Mouse (Mus musculus): ENCODE data around the gene Zbtb5.
"Not testable (repeated sequence)": the region's sequence is repeated elsewhere in the genome, so short reads cannot be mapped to it uniquely, and the experiment has no call there.

Gene Zbtb5

DNA sequence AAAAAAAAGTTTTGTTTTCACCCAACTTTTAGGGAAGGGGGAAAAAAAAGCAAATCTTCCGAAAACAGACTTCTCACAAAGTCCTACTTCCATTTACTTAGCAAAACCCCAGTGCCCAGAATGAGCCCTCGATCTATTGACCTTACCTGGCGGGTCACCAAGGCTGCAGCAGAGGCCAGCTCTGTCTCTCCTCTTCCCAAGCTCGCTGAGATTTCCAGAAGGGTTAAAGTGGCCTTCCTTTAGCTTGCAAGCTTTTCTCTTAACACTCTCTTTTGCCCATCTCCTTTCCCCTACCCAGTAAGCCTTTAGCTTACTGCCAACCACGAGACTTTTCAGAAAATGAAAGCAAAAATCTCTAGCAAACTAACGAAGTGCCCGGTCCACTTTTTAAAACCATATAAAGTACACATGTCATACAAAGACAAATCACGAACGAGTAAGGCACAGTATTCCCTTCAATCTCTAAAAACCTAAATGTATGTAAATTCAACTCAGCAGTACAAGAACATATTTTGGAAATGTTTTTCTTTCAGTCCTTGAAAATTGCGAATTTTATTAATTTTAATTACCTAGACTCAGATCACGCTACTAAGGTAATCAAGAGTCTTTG lies 1.3 kb downstream of the Zbtb5 start:
- in situ Hi-C loops (cut with MboI), result no loop called here

DNA sequence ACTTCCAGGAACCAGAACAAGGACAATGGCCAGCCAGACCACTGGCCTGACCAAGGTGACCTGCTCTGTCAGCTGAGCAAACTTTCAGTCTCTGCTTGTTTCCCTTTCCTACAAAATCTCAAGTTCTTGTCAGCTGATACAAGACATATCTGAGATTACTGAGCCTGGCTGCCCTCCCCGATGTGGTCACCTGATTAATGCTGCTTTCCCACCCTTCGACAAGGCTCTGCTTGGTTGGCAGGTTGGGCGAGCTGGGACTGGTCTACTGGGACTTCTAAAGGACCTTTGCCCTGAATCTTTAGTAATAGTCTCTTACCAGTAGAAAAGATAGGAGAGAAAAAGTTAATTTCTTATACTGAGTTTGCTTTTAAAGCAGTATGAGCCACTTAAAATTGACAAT lies 6.8 kb downstream of the Zbtb5 start:
- in situ Hi-C loops (cut with MboI), result no loop called here

DNA sequence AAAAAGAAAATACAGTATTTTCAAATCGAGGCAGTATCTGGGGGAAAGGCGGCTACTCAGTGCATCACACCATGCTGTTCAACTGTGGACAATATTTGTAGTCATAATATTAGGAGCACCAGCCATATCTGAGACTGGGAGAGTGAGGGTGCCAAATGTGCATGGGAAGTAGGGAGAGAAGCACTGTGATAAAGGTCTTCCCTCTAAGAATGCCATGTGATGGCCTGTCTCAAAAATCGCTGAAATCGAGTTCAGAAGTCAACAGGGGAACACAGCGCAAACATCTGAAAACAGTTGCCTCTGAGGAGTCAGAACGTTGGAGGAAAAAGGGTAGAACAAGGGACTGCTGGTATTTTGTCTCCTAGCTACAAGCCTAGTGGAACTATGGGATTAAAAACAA lies 12.2 kb downstream of the Zbtb5 start:
- in situ Hi-C loops (cut with MboI), result no loop called here

DNA sequence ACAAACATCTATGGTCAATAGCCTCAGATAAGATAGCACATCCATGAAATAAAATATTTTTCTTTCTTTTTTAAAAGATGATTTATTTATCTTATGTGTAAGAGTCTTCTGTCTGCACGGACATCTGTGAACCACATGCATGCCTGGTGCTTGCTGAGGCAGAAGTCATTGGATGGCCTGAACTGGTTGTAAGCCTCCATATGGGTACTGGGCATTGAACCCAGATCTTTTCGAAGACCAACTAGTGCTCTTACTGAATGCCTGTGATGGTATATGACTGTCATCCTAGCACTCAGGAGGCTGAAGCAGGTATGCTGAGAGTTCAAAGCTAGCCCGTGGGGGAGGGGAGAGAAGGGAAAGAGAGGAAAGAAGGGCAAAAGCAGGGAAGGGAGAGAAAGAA lies 14.1 kb downstream of the Zbtb5 start:
- in situ Hi-C loops (cut with MboI), result no loop called here

DNA sequence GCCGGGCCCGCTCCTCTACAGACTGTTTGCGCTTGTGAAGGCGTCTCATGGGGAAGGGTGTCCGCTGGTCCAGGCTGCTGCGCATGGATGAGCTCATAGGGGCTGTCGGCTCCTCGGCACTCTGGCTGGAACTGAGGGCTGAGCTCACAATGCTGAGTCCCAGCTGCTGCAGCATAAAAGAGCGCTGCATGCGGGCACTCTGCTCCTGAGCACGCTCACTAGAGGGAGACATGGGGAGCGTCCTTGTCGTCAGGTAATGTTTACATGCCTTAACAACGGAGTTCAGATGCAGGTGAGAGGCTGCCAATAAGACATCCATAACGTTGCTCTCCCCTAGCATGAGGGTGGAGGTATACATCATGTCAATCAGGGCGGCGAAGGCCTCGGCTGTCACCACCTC lies 17.4 kb downstream of the Zbtb5 start:
- in situ Hi-C loops (cut with MboI), result no loop called here

DNA sequence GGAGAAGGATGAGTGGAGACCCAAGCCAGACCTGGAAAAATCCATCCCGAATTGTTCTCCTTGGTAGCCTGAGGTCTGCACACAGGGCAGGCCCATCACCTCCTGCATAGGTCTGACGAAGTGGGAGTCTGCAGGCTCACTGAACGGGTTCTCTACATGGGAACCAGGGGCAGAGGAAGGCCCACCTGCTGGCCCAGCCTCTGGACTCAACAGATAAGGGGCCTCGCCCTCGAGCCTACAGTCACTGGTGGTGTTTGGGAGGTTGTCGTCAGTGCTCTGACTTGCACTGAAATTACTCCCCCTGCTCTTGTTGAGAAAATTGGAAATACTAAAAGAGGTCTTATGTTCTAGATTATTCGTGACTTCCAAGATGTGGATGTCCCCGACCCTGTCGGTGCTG lies 18.4 kb downstream of the Zbtb5 start:
- in situ Hi-C loops (cut with MboI), result no loop called here

DNA sequence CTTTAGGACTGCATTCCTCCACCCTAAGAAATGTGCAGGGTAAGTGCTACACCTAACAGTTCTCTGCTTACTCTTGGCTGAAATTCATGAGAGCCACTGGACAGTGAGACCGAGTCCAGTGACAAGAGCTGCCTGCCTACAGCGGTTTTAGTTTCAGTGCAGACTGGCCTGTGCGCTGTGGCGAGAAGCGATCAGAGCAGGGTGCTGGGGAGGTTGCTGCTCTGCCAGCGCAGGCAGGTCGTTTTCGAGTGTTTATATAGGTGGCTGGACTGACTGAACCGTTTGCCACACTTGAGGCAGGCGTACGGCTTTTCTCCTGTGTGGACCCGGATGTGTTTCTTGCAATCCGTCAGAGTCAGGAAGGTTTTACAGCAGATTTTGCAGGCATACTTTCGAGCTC lies 19.0 kb downstream of the Zbtb5 start:
- in situ Hi-C loops (cut with MboI), result not testable (repeated sequence)

DNA sequence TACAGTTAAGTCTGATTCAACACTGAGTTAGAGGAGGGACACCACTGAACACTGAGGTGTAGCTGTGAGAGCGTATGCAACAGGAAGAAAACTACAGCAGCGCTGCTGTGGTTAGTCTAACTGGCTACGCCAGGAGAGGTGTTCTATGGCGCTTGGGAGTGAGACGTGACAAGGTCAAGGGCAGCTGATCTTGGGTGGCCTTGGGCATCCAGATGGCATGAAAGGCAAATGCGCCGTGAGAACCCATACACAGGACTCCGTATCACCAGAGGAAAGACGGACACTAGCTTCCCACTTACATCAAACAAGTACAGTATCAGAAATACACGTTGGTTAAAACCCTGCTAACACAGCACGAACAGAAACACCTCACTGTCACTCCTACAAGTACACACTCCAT lies 19.9 kb downstream of the Zbtb5 start:
- in situ Hi-C loops (cut with MboI), result not testable (repeated sequence)

DNA sequence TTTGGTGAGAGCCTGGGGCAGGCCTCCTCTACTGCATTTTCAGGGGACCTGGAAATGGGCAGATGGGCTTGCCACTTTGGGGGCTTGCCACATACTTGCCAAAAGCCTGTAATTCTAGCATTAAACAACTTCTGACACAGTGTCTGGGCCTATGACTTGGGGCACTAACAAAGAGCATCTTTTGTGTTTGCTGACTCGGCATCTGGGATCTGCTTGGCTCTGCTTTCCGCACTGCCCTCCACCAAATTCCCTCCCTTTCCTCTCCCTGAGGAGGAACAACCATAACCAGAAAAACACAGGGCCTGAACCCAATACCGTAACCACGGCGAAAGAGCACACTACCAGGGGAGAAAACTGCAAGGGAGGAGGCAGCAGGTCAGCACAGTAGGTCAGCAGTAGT lies 21.7 kb downstream of the Zbtb5 start:
- in situ Hi-C loops (cut with MboI), result no loop called here

DNA sequence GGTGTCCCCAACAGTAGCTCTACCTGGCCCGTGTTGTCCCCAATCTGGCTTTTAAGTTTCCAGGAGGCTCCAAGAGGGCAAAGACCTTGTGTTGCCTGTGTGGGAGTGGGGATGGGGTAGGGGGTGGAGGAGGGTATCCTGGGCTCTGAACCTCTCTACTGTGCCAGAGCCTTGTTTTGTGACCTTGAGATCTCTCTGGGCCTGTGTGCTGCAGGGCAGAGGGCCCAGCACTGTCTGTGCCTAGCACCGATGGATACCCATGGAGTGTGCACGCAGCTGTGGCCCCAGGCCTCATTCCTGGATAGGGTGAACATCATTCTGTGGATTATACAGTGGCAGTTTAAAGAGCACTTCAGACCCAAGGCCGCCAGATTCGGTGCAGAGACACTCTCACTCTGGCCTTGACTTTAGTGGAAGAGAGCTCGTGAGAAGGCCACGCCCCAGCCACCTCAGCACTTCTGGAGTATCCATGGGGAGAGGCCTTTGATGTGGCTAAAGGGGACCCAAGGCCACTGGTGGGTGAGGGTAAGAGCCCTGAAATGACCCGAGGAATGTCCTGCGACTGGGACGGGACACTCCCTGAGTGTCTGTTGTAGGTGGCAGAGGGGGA lies 29.0 kb downstream of the Zbtb5 start:
- in situ Hi-C loops (cut with MboI), result no loop called here

DNA sequence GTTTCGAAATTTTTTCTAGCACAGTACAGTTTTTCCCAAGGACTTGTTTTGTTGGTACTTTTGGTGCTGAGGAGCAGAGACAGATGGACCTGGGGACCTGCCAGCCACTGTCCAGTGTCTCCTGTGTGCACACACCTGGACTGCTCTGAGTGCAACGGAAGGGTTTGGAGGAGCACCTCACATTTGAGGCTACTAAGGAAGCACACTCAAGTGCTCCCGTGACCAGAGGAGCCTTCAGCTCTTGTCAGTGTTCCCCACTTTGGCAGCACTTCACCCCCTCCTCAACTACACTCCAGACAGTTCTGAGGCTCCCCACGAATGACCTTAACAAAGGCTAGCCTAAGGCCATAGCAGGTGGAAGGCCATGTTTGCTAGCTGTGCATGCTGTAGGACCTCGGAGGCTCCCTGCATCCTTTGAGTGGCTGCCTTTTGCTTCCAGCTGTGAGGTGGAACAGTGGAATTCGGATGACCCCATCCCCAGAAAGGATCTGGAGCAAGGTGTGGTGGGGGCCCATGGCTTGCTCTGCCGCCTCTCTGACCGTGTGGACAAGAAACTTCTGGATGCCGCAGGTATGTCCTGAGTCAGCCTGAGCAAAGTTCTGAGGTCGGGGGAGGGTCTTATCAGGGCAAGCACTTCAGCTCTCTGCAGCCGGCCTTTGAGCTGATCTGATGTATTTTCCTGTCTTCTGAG lies 29.6 kb downstream of the Zbtb5 start:
- in situ Hi-C loops (cut with MboI), result no loop called here

DNA sequence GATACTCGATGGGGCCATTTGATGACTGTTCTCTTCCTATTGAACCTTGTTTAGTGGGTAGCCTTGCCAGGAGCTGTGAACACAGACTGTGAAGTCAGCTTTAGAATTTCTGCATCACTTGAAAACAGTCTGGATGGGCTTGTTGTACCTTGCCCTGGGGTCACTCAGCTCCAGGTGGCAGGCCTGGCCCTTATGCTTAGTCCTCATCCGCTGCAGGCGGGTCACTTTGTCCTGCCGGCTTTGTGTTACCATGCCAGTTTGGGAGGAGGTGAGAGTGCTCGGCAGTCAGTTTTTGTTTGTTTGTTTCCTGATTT lies 30.3 kb downstream of the Zbtb5 start:
- in situ Hi-C loops (cut with MboI), result no loop called here

DNA sequence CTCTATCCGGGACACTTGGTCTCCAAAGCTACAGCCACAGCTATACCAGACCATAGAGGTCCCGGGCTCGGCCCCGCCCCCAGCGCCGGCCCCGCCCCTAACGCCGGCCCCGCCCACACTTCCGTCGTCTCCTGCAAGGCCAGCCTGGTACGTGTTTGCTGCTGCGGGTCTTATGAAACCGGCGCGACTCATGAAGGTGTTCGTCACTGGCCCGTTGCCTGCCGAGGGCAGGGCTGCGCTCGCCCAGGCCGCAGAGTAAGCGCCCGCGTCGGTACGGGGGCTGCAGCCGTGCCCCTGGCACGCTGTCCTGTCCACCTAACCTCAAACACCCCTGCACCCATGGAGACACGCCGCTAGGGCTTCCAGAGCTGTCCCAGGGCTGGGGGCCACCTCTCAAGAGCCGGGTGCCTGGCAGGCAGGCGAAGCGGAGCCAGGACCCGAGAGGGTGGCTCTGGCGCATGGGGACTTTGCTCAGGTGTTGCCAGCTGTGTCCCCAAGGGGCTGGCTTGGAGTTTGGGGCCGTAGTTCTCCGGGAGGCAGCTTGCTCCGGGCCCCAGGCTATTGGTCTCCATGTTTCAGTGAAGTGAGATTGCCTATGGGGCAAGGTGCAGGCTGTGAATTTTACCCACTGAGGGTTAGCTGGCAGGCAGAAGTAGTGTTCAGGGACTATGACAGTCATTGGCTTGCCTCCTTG lies 30.8 kb downstream of the Zbtb5 start, which contains the start of gene Grhpr:
Gene Grhpr, plus strand, starts transcription at position 116 of the 694 bp plus-strand sequence.
- in situ Hi-C loops (cut with MboI), result no loop called here

DNA sequence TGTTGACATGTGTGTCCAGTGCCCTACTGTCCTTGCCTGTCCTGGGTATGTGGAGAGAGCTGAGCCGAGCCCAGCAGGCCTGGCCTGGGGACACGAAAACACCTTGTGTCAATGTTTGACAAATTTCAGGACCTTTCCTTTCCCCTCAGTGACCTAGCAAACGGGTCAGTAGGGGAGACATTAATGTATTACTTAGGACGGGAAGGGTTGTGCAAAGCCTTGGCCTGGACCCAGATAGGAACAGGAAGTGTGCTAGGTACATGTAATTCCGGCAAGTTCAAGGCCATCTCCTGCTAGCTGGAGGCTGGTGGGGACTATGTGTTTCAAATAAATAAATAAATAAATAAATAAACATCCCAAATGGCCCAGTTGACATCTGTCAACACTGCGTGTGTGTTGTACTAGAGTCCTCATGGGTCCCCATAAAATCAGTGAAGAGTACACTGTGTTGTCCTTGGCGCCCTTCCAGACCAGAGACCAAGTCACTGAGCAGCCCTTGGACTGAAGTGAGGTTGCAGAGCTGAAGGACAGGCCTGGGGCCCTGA lies 32.3 kb downstream of the Zbtb5 start:
- in situ Hi-C loops (cut with MboI), result no loop called here

DNA sequence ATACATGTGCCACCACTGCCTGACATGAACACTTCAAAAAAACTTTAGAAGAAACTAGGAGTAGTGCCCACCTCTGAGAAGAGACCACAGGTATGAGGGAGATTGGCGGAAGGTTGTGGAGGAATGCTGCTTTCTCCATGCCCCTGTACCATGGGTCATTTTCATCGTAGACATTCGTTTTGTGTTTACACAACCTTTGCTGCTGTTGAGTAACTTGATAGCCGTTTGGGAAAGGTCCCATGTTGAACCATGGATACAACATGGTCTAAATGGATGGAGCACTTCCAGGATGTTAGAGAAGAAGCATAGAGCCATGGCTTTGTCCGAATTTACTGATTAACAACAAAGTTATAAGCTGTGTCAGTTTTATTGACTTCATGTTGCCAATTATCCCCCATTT lies 34.0 kb downstream of the Zbtb5 start:
- in situ Hi-C loops (cut with MboI), result no loop called here

DNA sequence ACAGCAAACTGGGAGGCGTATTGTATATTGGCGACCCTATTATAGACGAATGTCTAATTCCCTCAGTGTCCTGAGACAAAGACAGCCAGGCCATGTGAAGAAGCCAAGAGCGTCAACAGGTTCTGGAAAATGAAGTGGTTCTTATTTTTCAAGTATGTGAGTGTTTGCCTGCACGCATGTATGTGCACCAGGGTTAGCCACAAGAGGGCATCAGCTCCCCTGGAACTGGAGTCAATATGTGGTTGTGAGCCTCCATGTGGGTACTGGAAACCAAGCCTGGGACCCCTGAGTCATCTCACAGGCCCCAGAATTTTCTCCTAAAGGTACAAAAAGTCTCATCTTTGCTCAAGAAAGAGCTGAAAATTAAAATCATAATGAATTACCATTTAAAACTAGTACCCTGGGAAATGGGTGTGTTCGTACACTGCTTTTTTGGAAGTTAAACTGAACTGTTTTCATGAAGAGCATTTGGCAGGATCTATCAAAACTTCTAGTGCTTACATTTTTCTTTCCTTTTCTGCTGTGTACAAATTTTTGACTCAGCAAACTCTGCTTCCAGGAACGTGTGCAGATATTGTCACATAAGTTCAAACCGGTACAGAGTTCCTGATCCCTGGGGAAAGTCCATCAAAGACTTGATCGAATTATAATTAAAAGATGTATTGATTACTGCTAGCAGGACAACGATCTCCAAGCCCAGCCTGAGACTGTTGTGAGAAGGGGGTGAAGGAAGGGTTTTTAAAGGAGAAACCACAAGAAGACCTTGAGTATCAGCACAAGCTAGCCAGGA lies 35.1 kb downstream of the Zbtb5 start:
- in situ Hi-C loops (cut with MboI), result no loop called here

DNA sequence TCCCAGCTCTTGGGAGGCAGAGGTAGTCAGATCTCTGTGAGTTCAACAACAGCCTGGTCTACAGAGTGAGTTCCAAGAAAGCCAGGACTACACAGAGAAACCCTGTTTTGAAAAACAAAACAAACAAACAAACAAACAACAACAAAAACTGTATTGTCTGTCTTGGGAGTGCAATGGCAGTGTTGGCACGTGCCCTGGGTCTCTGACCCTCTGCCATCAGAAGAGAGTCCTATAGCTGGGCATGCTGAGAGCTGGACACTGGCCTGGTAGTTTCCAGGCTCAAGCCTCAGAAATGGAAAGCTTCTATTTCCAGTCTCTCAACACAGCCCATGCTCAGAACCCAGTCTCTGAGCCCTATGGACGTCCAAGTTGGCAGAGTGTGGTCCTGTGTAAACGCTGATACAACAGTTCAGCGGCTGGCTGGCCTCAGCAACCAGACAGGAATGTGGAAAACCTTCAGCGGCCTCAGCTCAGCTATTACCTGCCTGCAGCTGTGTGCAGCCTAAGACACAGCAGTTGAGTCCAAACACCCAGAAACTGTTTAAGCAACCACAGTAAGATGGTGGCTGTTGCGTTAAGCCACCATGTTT lies 36.1 kb downstream of the Zbtb5 start:
- in situ Hi-C loops (cut with MboI), result no loop called here

DNA sequence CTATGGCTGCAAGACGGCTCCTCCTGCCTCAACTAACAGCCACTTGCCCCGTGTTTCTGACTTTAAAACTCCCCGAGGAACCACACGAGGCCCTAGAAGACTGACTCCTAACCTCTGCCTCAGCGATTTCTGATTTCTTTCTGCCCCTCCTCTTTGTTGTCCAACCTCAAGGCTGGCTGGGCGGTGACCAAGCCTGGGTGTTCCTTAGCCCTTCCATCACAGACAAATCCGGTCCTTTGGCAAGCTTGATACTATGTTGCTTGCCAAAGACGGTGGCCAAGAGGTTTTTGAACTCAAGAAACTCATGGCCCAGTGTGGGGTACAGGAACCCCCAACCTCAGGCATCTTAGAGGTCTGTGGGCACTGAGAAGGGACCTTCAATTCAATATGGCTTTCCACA lies 37.9 kb downstream of the Zbtb5 start:
- in situ Hi-C loops (cut with MboI), result no loop called here

DNA sequence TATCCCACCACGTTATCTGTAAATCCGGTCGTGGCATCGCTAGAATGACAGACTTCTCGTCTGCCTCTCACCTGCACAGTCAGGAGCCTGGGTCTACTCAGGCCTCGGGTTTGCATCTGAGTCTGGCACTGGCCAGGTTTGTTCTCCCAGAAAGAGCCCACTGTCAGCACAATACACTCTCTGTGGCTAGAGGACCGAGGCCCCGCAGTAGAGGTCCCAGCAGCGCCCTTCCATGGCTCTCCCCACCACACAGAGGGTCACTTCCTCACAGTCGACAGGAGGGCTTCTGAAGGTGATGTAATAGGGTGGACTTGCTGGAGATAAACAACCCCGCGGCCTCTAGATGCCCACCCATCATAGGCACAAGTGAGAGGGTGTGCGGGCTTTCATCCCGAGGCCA lies 38.3 kb downstream of the Zbtb5 start:
- in situ Hi-C loops (cut with MboI), result no loop called here

DNA sequence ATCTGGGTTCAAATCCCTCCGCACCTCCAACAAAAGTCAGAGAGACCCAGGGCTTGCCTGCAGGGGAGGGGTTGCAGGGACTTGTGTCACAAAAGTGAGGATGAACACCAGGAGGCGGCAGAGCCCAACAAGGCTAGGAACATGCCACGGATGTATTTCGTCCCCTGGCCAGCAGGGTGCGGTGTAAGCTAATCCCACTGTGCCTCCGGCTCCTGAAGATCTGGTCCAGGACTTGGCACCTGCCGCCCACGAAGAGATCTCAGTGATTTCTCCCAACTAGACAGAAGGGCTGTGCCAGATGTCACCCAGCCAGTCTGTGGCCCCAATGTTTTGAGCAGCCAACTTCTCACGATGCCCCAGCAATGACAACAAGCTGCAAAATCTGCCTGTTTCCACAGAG lies 38.8 kb downstream of the Zbtb5 start:
- in situ Hi-C loops (cut with MboI), result no loop called here

DNA sequence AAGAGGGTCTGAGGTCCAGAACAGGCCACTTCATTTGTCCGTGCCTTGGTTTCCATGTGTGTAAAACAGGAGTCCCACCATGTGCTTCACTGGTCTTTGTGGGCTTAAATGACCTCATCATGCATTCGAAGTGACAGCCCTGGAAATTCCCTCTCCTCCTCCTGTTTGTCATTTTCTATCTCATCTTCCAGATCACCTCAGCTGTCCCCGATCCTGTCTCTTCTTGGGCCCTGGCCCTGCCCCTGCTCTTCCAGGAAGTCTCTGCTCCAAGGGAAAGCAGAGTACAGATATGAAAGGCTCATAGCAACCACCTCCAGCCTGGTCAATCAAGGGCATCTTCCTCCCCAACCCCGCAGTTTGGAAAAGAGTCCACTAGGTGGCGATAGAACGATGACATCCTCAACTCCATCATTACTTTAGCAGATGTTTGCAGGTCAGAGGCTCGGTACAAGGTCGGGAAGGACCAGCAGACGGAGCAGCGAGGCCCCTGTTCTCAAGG lies 41.6 kb downstream of the Zbtb5 start:
- in situ Hi-C loops (cut with MboI), result no loop called here

All from mature B cell (primary cell).